Mouse (Mus musculus): Measurements from ENCODE around the gene Ndufs6. TPM values are rescaled to one million over a fixed set of nuclear protein-coding genes. Genes with fewer than 3 reads are reported as not detected.

Gene Ndufs6
- polyA plus RNA-seq, 1 experiment, result 127 TPM

- no peak for TF ChIP-seq GATA1 (IDR thresholded peaks at IDR 0.05; ENCODE audit: low read length)
Measured at GRCm38 (mm10) chr13:73330844-73331501, 2.6 kb upstream of the Ndufs6 start.

GRCm38 (mm10) chr13:73323406-73323805 lies 4.9 kb downstream of the Ndufs6 start:
- no peak for TF ChIP-seq GATA1 (IDR thresholded peaks at IDR 0.05; ENCODE audit: low read length)

- no peak for TF ChIP-seq GATA1 (IDR thresholded peaks at IDR 0.05; ENCODE audit: low read length)
Measured at GRCm38 (mm10) chr13:73322626-73323025, 5.7 kb downstream of the Ndufs6 start.

DNA sequence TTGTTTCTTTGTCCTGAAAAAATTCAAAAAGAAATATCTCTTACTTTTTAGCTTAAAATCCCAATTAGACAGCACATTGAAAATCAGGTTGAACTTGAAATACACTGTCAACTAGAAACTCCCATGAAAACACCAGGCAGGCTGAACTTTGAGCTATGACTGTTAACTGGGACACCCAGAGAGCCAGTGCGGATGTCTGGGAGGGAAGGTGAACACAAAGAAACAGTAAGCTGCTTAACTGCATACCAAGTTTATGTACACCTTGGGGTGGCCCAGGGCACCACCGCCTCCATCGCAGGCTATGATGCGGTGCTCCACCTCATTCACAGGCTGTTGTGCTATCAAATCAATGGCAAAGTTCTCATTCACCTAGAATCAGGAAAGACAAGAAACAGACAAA lies 8.3 kb downstream of the Ndufs6 start:
- TF ChIP-seq GATA1 (IDR thresholded peaks at IDR 0.05; ENCODE audit: low read length), result no peak

GRCm38 (mm10) chr13:73310183-73310929 lies 18.0 kb downstream of the Ndufs6 start:
- no peak for TF ChIP-seq GATA1 (IDR thresholded peaks at IDR 0.05; ENCODE audit: low read length)

- TF ChIP-seq GATA1 (IDR thresholded peaks at IDR 0.05; ENCODE audit: low read length), result no peak
Measured at GRCm38 (mm10) chr13:73306430-73306829, 21.9 kb downstream of the Ndufs6 start.

- no peak for TF ChIP-seq GATA1 (IDR thresholded peaks at IDR 0.05; ENCODE audit: low read length)
Measured at GRCm38 (mm10) chr13:73306085-73306410, 22.3 kb downstream of the Ndufs6 start.

DNA sequence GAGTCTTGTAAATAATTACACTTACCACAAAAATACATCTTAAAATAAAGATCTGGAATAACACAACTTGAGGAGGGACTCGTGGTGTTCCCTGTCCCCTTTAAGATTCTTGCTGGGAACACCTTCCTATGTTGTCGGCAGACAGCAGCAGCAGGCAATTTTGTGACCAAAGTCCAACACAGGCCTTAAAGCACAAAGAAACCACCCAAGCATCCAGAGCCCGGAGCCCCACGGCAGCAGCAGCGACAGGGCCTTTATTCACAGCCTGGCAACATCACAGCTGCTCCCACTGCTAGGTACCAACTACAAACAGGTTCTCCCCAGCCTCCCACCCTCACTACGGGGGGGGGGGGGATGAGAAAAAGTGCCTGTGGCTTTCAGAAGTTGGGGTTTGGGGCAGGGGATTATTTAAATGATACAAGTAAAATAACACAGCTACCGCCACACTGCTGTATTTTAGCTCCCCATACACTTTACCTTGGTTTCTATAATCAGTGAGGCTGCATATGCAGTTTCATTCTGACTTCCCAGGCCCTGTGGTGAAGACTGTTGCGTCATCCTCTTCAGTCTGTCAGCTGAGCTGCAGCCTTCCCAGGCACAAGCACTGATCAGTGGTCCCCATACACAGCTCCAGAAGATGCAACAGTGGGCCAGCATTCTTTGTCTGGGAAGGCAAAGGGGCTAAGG lies 22.8 kb downstream of the Ndufs6 start:
- TF ChIP-seq GATA1 (IDR thresholded peaks at IDR 0.05; ENCODE audit: low read length), result no peak

GRCm38 (mm10) chr13:73304729-73305128 lies 23.6 kb downstream of the Ndufs6 start:
- TF ChIP-seq GATA1 (IDR thresholded peaks at IDR 0.05; ENCODE audit: low read length), result no peak

DNA sequence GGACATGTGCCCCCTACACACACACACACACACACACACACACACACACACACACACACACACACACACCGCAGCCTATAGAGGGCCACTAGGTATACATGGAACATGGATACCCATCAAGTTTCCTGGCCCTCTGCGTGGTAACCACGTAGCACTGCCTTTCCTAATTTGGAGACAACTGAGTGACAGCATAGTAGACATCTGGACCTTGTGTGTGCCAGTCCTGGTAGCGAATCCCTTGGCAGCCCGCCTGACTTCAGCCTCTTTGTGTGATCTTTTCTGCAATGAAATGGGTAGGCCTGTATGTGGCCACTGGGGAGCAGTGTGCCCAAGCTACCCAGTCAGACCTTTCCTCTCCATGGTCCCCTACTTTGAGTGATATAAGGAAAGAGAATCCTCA lies 29.0 kb downstream of the Ndufs6 start:
- no peak for TF ChIP-seq GATA1 (IDR thresholded peaks at IDR 0.05; ENCODE audit: low read length)

- no peak for TF ChIP-seq GATA1 (IDR thresholded peaks at IDR 0.05; ENCODE audit: low read length)
Measured at GRCm38 (mm10) chr13:73298717-73299116, 29.6 kb downstream of the Ndufs6 start.

GRCm38 (mm10) chr13:73291102-73291501 lies 37.2 kb downstream of the Ndufs6 start:
- no peak for TF ChIP-seq GATA1 (IDR thresholded peaks at IDR 0.05; ENCODE audit: low read length)

GRCm38 (mm10) chr13:73290206-73290605 lies 38.1 kb downstream of the Ndufs6 start:
- TF ChIP-seq GATA1 (IDR thresholded peaks at IDR 0.05; ENCODE audit: low read length), result no peak

GRCm38 (mm10) chr13:73283534-73283933 lies 44.8 kb downstream of the Ndufs6 start:
- TF ChIP-seq GATA1 (IDR thresholded peaks at IDR 0.05; ENCODE audit: low read length), result no peak

DNA sequence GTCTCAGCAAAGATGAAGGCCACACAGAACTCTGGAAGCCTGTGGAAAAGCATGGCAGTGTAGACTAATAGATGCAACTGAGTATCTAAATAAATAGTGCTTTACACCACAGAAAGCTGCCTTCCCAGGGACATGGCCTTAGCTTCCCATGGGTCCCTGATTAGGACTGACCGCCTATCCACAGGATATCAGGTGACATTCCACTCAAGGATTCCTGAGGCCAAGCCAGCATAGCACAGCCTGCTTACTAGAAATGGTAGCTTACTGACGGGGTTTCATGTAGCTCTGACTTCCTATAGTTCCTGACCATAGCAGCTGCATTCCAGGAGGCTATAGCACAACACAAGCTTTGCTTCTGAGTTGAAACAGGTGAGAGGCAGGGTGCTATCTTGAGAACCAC lies 45.9 kb downstream of the Ndufs6 start:
- TF ChIP-seq GATA1 (IDR thresholded peaks at IDR 0.05; ENCODE audit: low read length), result no peak

- TF ChIP-seq GATA1 (IDR thresholded peaks at IDR 0.05; ENCODE audit: low read length), result no peak
Measured at GRCm38 (mm10) chr13:73279196-73279595, 49.1 kb downstream of the Ndufs6 start.

DNA sequence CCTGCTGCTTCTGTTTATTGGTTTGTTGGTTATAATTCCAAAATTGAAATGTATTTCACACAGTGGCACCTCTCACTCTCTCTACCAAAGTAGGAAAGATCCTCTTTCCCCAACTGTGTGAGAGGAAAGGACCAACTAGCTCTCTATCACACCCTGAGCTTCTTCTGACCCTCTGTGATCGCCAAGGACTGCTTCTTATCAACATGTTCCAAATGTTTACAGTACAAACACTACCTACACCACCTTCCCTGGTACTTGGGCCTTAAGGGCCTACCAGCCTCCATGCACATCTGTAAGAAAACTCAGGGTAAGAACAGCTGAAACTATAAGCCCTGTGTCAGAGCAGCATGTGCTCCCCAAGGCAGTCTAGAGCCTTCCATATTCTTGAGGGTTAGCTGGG lies 50.5 kb downstream of the Ndufs6 start:
- no peak for TF ChIP-seq GATA1 (IDR thresholded peaks at IDR 0.05; ENCODE audit: low read length)

Data from G1E-ER4 (cell line).